Mouse (Mus musculus) heart, embryonic 11.5 days (tissue): Measurements from ENCODE around the gene Tomm40. TPM values are rescaled to one million over a fixed set of nuclear protein-coding genes. Genes with fewer than 3 reads are reported as not detected.

Experiments
- ATAC-seq: fragments of 200-750 bp; cut with Nextera tagmentation; replicated peaks from 2 replicates; pipeline ENCODE4 v1.8.0; 2017; ENCODE audit warnings: moderate library complexity; ENCODE audit not compliant: insufficient number of reproducible peaks, low FRiP score, low TSS enrichment
- H3K27ac ChIP-seq: fragments of 300-500 bp; sonication (generic); 2 replicates; pipeline ENCODE4 v1.5.1; 2014; ENCODE audit warnings: mild to moderate bottlenecking, low read depth, low read length
- H3K27me3 ChIP-seq: fragments of 300-500 bp; sonication (generic); 2 replicates; pipeline ENCODE4 v1.6.1; 2014; ENCODE audit warnings: mild to moderate bottlenecking, low read length, mixed read lengths; ENCODE audit not compliant: control insufficient read depth, insufficient read depth
- H3K36me3 ChIP-seq: fragments of 300-500 bp; sonication (generic); 2 replicates; pipeline ENCODE4 v1.6.1; 2014; ENCODE audit warnings: mild to moderate bottlenecking, low read length, moderate library complexity, mixed read lengths; ENCODE audit not compliant: control insufficient read depth, insufficient read depth
- H3K4me1 ChIP-seq: fragments of 300-500 bp; sonication (generic); 2 replicates; pipeline ENCODE4 v1.6.1; 2014; ENCODE audit warnings: low read length; ENCODE audit not compliant: control insufficient read depth, insufficient read depth
- H3K4me2 ChIP-seq: fragments of 300-500 bp; sonication (generic); 2 replicates; pipeline ENCODE4 v1.6.1; 2014; ENCODE audit warnings: mild to moderate bottlenecking, moderate library complexity
- H3K4me3 ChIP-seq: fragments of 300-500 bp; sonication (generic); 2 replicates; pipeline ENCODE4 v1.5.1; 2014; ENCODE audit warnings: low read depth, low read length
- H3K9ac ChIP-seq: fragments of 300-500 bp; sonication (generic); 2 replicates; pipeline ENCODE4 v1.6.1; 2014; ENCODE audit warnings: mild to moderate bottlenecking, low read depth, low read length, moderate library complexity
- H3K9me3 ChIP-seq: fragments of 300-500 bp; sonication (generic); replicated peaks from 2 replicates; pipeline ENCODE4 v1.6.1; 2016; ENCODE audit warnings: low read length; ENCODE audit not compliant: control insufficient read depth
- WGBS: fragments of 180-500 bp; shearing (Covaris S2); extraction: QIAGEN DNeasy Blood & Tissue Kit; methylation state at CpG from one replicate; pipeline ENCODE4 v1.1.7; 2014; ENCODE audit not compliant: insufficient replicate concordance; 5-methylcytosine and 5-hydroxymethylcytosine counted together
- polyA plus RNA-seq: library from polyadenylated mRNA; unstranded; fragments of >200 nt; fragmentation: Nextera tagmentation; extraction: Ambion mirVana; gene quantifications from 2 replicates; pipeline ENCODE4 v1.2.1, GENCODE M21; 2014

The Tomm40 gene
- 142 and 154 TPM in 2 replicates for polyA plus RNA-seq

DNA sequence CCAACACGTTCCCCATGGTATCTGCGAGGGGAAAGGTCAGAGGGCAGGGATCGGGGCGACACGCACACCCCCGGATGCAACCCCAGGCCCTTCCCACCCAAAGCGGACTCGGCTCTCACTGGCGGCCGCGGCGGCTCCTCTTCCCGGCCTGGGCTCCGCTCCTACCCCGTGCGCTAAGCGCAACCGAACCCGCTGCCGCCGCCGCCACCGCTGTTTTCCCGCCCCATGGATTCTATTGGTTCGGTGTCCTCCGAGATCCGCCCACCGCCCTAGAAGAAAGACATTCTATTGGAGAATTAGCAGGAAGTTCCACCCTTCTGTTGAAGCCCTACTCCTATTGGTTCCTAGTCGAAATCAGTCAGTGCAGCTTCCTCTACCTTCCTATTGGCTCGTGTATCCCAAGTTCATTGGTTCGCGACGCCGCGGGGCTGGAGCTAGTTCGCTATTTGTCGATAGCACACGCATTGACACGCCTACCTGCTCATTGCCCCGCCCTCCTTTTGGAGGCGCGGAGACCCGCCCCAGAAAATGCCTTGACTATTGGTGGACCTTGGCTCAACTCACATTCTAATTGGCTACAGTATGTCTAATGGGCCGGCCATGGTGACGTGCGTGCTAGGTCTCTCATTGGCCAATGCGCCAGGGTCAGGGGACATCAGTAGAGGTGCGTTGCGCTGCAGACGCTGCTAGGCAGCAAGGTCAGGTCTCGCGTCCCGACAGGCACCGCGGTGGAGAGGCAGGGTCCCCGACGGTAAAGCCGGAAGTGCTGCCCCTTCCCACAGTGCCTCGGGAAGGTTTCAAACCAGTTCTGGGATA, at the start of gene Tomm40:
TSS of gene Tomm40 (minus strand) at position 200 of the 816 bp plus-strand sequence.
- Histone ChIP-seq H3K4me3 (peak within 1 kb of the TSS; percentile 83), H3K36me3 (peaks cover 26% of the 10 kb centered on the region), H3K4me2 (peak within 1 kb of the TSS; percentile 91), H3K9ac (peak within 1 kb of the TSS; percentile 93), H3K9me3 (no peaks in the 10 kb centered on the region), H3K27me3 (no peaks in the 10 kb centered on the region), H3K4me1 (peaks cover 13% of the 10 kb centered on the region), H3K27ac (peak within 1 kb of the TSS; percentile 82)
- WGBS: under 1% methylated on average over 55 of the region's 59 CpGs
- ATAC-seq: peak; percentile 99

DNA sequence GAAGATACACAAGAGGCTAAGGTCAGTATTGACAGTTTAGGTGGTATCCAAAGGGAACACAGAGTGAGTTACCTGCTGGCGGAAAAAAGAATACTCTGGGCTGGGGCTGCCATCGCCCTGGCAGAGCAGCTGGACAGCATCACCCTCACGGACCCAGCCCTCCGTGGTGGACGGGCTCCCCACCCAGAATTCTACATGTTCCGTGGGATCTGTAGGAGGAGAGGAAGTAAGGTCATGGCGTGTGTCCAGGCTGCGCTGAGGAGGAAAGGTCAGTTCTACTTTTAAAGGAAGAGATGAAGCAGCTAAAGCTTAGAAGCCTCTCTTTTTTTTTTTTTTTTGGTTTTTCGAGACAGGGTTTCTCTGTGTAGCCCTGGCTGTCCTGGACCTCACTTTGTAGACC, 49.3 kb upstream of the Tomm40 start:
- no peak overlapping the region for H3K9ac ChIP-seq
- H3K4me1 ChIP-seq: peaks cover 23% of the 10 kb centered on the region
- H3K27ac ChIP-seq: no peak overlapping the region
- no peak overlapping the region for H3K4me3 ChIP-seq
- no peak overlapping the region for H3K4me2 ChIP-seq
- ATAC-seq: no peak
- no peaks in the 10 kb centered on the region for H3K9me3 ChIP-seq
- H3K27me3 ChIP-seq: no peaks in the 10 kb centered on the region
- 88% methylated on average over 9 of the region's 9 CpGs for WGBS
- peaks cover 7% of the 10 kb centered on the region; the same call in 1 of the 2 replicates for H3K36me3 ChIP-seq

GRCm38 (mm10) chr7:19763829-19764477, 48.7 kb upstream of the Tomm40 start:
- no peak overlapping the region for H3K4me2 ChIP-seq
- H3K9ac ChIP-seq: 0 out of 2 replicates have a peak overlapping the region, but pooled peaks have one; percentile 39
- ATAC-seq: no peak
- WGBS: 78% methylated on average over 13 of the region's 13 CpGs
- H3K4me1 ChIP-seq: peaks cover 17% of the 10 kb centered on the region
- no peaks in the 10 kb centered on the region for H3K27me3 ChIP-seq
- H3K4me3 ChIP-seq: no peak overlapping the region
- H3K27ac ChIP-seq: no peak overlapping the region; the same call in 1 of the 2 replicates
- no peaks in the 10 kb centered on the region for H3K9me3 ChIP-seq
- H3K36me3 ChIP-seq: peaks cover 7% of the 10 kb centered on the region; the same call in 1 of the 2 replicates

GRCm38 (mm10) chr7:19762283-19762682, 47.0 kb upstream of the Tomm40 start:
- peaks cover 11% of the 10 kb centered on the region; the same call in 1 of the 2 replicates for H3K36me3 ChIP-seq
- H3K27ac ChIP-seq: peak overlapping the region; percentile 62
- WGBS: 43% methylated on average over 11 of the region's 11 CpGs
- H3K9ac ChIP-seq: no peak overlapping the region
- H3K9me3 ChIP-seq: no peaks in the 10 kb centered on the region
- H3K4me3 ChIP-seq: no peak overlapping the region
- peaks cover 7% of the 10 kb centered on the region for H3K4me1 ChIP-seq
- no peak for ATAC-seq
- H3K27me3 ChIP-seq: no peaks in the 10 kb centered on the region
- H3K4me2 ChIP-seq: no peak overlapping the region

- no peak overlapping the region for H3K9ac ChIP-seq
- no peak overlapping the region for H3K4me3 ChIP-seq
- 77% methylated on average over 13 of the region's 13 CpGs for WGBS
- H3K27ac ChIP-seq: no peak overlapping the region
- peaks cover 26% of the 10 kb centered on the region for H3K4me1 ChIP-seq
- H3K27me3 ChIP-seq: no peaks in the 10 kb centered on the region
- ATAC-seq: no peak
- no peaks in the 10 kb centered on the region for H3K9me3 ChIP-seq
- peaks cover 11% of the 10 kb centered on the region; the same call in 1 of the 2 replicates for H3K36me3 ChIP-seq
- no peak overlapping the region for H3K4me2 ChIP-seq
Measured at GRCm38 (mm10) chr7:19760021-19760420, 44.8 kb upstream of the Tomm40 start.

DNA sequence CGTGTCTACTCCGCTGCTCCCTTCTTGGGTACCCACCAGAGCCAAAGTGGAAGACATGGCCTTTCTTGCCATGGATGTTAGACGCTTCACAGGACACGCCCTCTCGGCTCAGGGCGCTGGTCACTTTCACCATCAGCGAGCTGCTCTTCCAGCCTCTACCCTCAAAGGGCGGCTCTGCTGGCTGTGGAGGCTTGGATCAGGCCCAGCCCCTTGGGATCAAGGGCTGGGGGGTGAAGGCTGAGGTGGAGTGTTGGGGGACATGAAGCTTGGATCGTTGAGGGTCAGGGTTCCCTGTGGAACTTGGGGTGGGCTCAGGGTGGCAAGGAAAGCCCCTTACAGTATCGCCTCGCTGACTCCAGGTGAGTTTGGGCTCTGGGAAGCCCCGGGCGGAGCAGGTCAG, 43.4 kb upstream of the Tomm40 start:
- ATAC-seq: no peak
- Histone ChIP-seq H3K4me1 (peaks cover 32% of the 10 kb centered on the region), H3K9me3 (no peaks in the 10 kb centered on the region), H3K27me3 (no peaks in the 10 kb centered on the region), H3K4me3 (no peak overlapping the region), H3K4me2 (no peak overlapping the region), H3K9ac (no peak overlapping the region), H3K36me3 (peaks cover 8% of the 10 kb centered on the region; the same call in 1 of the 2 replicates), H3K27ac (no peak overlapping the region)
- WGBS: 76% methylated on average over 13 of the region's 13 CpGs

DNA sequence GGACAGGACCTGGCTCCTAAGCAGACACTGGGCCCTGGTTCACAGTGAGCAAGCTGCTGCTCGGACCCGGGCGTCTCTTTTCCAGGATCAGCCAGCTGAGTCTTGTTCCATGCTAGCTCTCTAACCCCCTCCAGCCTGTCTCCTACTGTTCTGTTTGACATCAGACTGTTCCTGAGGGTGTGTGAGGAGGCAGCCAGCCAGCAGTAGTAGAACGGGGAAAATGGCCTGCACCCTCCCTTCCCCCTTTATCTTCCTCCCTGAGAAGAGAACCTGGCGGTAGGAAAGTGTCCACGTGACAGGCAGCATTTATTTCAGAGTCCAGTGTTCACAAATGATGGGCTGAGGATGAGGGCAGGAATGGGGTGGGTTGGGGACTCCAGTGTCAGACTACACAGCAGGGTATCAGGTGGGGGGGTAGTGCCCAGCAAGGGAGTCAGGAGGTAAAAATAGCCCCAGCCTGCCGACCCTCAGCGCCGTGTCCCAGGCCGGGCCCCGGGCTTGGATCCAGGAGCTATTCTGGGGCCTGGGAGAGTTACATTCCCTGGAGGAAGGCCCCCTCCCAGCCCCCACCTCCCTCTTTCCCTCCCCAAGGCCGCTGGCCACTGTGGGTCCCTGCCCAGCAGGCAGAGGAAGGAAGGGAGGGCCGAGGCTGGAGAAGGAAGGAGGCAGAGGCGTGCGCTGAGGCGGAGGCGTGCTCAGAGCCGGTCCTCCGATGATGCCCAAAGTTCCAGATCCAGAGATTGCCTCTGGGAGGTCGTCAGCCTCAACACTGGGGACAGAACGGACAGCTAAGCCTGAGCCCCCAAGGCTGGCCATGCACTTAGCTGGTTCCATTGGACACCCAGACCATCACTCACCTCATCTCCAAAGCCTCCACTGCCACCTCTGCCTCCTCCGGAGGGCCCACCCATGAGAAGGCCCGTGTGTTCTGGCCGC, 40.9 kb upstream of the Tomm40 start:
- no peaks in the 10 kb centered on the region for H3K27me3 ChIP-seq
- H3K9ac ChIP-seq: peak overlapping the region; percentile 34
- H3K4me1 ChIP-seq: peaks cover 26% of the 10 kb centered on the region
- 0 out of 2 replicates have a peak overlapping the region, but pooled peaks have one; percentile 11 for H3K4me3 ChIP-seq
- no peaks in the 10 kb centered on the region for H3K9me3 ChIP-seq
- peaks cover 8% of the 10 kb centered on the region; the same call in 1 of the 2 replicates for H3K36me3 ChIP-seq
- peak overlapping the region; percentile 95 for H3K27ac ChIP-seq
- peak; percentile 76 for ATAC-seq
- H3K4me2 ChIP-seq: peak overlapping the region; percentile 38
- 42% methylated on average over 23 of the region's 24 CpGs for WGBS

GRCm38 (mm10) chr7:19755008-19755407, 39.8 kb upstream of the Tomm40 start:
- Histone ChIP-seq H3K9me3 (no peaks in the 10 kb centered on the region), H3K4me2 (no peak overlapping the region), H3K27ac (peak overlapping the region; percentile 95), H3K36me3 (peaks cover 6% of the 10 kb centered on the region; the same call in 1 of the 2 replicates), H3K9ac (no peak overlapping the region), H3K4me3 (no peak overlapping the region), H3K4me1 (peaks cover 33% of the 10 kb centered on the region), H3K27me3 (no peaks in the 10 kb centered on the region)
- 74% methylated on average over 2 of the region's 2 CpGs for WGBS
- no peak for ATAC-seq
